ENCODE assay signal across 1 mouse cellular context in the genomic region with DNA sequence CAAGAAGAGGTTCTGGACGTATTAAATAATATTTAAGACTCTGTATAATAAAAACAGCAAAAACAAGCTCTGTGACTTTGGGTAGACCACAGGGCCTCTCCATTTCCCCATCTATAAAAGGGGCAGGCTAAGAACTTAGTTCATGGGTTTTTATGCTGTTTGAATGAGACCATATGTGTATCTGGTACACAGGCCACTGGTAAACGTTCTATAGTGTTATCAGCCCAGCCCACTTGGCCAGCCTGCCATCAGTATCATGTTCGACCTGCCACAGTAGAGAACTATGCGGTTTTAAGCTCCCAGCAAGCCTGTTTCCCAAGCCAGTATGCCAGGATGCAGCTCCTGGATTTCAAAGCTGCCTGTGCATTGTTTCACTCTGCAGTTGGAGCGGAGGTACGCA.
TF ChIP-seq lines count a peak whose summit lies in the region.

No protein-coding gene starts in this region.

TF ChIP-seq in MEL, 35 proteins besides CTCF, POLR2A, EP300 and RAD21 (continued from another document):
- TF ChIP-seq POLR2AphosphoS2 (IDR thresholded peaks at IDR 0.05; ENCODE audit: low read length) (no peak; the same call in 1 of the 2 replicates), MAX (IDR thresholded peaks at IDR 0.05; ENCODE audit: low read length) (no peak), MYC (IDR thresholded peaks at IDR 0.05; ENCODE audit: low read depth, low read length) (no peak; the same call in 1 of the 2 replicates), GABPA (IDR thresholded peaks at IDR 0.05; ENCODE audit: low read depth, low read length) (no peak), ZNF384 (IDR thresholded peaks at IDR 0.05; ENCODE audit: low read depth, low read length) (no peak), UBTF (IDR thresholded peaks at IDR 0.05; ENCODE audit: borderline replicate concordance, insufficient read depth, low read depth, low read length) (no peak), GATA1 (IDR thresholded peaks at IDR 0.05; ENCODE audit: low read depth, low read length) (peak; percentile 91), MAFK (IDR thresholded peaks at IDR 0.05; ENCODE audit: borderline replicate concordance, low read depth, low read length) (no peak), NRF1 (IDR thresholded peaks at IDR 0.05; ENCODE audit: insufficient read depth, low read depth, low read length, poor library complexity, severe bottlenecking) (no peak), USF2 (IDR thresholded peaks at IDR 0.05; ENCODE audit: borderline replicate concordance in 1 of 2, insufficient read depth in 1 of 2, low read depth in 1 of 2, low read length in 2 of 2) (no peak), ETS1 (IDR thresholded peaks at IDR 0.05; ENCODE audit: low read depth, low read length) (peak; percentile 69), TAL1 (IDR thresholded peaks at IDR 0.05; ENCODE audit: low read length) (peak; percentile 97), MXI1 (IDR thresholded peaks at IDR 0.05; ENCODE audit: low read depth, low read length) (peak; percentile 23; the same call in 1 of the 2 replicates), TBP (IDR thresholded peaks at IDR 0.05; ENCODE audit: low read depth, low read length) (peak; percentile 67; the same call in 1 of the 2 replicates), MEF2A (IDR thresholded peaks at IDR 0.05; ENCODE audit: extremely low read depth, insufficient replicate concordance, low read depth, low read length, poor library complexity, severe bottlenecking) (no peak), CHD2 (IDR thresholded peaks at IDR 0.05; ENCODE audit: low read length) (no peak), CHD1 (IDR thresholded peaks at IDR 0.05; ENCODE audit: low read depth, low read length) (no peak), ZC3H11A (IDR thresholded peaks at IDR 0.05; ENCODE audit: low read depth, low read length) (no peak), RCOR1 (IDR thresholded peaks at IDR 0.05; ENCODE audit: low read depth, low read length) (peak; percentile 53), MAZ (IDR thresholded peaks at IDR 0.05; ENCODE audit: low read depth, low read length) (no peak), NELFE (IDR thresholded peaks at IDR 0.05; ENCODE audit: low read depth, low read length) (peak; percentile 33; the same call in 1 of the 2 replicates), SIN3A (IDR thresholded peaks at IDR 0.05; ENCODE audit: low read length) (no peak; the same call in none of the 2 replicates), BHLHE40 (IDR thresholded peaks at IDR 0.05; ENCODE audit: borderline replicate concordance, low read depth, low read length) (0 out of 2 replicates have a peak, but pooled peaks have one; percentile 10), KAT2A (conservative IDR thresholded peaks at IDR 0.05; ENCODE audit: low read depth, low read length) (no peak), MYB (IDR thresholded peaks at IDR 0.05; ENCODE audit: low read depth, low read length) (peak; percentile 79), USF1 (IDR thresholded peaks at IDR 0.05; ENCODE audit: low read depth, low read length) (no peak), ZKSCAN1 (IDR thresholded peaks at IDR 0.05; ENCODE audit: low read depth, low read length) (no peak), SMC3 (IDR thresholded peaks at IDR 0.05; ENCODE audit: low read depth, low read length) (no peak), JUND (IDR thresholded peaks at IDR 0.05; ENCODE audit: low read depth, low read length) (no peak), E2F4 (IDR thresholded peaks at IDR 0.05; ENCODE audit: borderline replicate concordance, low read depth, low read length) (no peak), ELF1 (IDR thresholded peaks at IDR 0.05; ENCODE audit: low read depth, low read length) (no peak), HCFC1 (IDR thresholded peaks at IDR 0.05; ENCODE audit: low read depth, low read length) (no peak)
